Mouse (Mus musculus): ENCODE results near the gene Mylip. TPM values are rescaled to one million over a fixed set of nuclear protein-coding genes. Genes with fewer than 3 reads are reported as not detected.

Gene Mylip
- 10 to 100 TPM; 12.0 to 21.1 TPM for total RNA-seq (2021)
- long read RNA-seq, experiment 1, transcript Mylip-201 (7 exons, 3,065 nt): major isoform, 7 of 12 reads
- long read RNA-seq, experiment 1, partial matches to known transcripts: 3 of 12 reads
- long read RNA-seq, experiment 1, other reads (novel, unspliced or antisense): 2 of 12 reads
- long read RNA-seq, experiment 2, transcript Mylip-201 (7 exons, 3,065 nt): major isoform, 18 of 18 reads
- long read RNA-seq, experiment 2, partial matches to known transcripts: 0 of 18 reads
- long read RNA-seq, experiment 2, other reads (novel, unspliced or antisense): 0 of 18 reads

DNA sequence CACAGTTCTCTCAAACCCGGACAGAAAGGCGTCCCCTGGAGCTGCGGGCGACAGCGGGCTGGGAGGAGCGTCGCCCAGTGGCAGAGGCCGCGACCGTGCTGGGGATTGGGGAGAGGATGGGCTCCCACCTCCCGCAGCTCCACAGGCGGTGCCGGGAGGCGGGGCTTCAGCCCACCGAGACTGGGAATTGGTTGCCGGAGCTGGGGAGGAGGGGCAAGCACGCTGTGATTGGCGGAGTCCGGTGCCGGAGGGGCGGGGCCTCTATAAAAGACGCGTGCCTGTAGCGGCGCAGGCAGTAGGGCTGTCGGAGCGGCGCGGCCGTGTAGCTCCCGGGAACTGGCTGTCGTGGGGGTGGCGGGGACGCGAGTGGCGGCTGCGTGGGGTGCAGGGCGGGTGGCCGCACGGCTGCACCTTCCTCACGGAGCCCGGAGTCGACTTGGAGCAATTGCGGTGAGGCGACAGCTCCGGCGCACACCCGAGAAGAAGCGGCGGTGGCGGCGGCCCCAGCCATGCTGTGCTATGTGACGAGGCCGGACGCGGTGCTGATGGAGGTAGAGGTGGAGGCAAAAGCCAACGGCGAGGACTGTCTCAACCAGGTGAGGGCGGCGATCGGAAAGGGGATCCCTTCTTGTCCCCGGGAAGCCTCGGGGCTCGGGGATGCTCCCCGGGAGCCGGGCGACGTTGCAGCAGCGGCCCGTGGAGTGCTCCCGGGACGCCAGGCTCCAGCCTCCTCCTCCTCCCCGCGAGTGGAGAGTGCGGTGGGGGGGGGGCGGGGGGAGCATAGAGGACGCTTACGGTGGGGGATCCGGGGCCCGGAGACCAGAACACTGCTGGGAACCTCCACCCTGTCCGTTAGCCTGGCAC, at the start of gene Mylip:
Gene Mylip (plus strand): TSS at position 295 of the 864 bp plus-strand sequence.
- DNase-seq: peak; percentile 99
- intact Hi-C loops (cut with DNase I; ENCODE audit: low total_unique reads): no loop called here

DNA sequence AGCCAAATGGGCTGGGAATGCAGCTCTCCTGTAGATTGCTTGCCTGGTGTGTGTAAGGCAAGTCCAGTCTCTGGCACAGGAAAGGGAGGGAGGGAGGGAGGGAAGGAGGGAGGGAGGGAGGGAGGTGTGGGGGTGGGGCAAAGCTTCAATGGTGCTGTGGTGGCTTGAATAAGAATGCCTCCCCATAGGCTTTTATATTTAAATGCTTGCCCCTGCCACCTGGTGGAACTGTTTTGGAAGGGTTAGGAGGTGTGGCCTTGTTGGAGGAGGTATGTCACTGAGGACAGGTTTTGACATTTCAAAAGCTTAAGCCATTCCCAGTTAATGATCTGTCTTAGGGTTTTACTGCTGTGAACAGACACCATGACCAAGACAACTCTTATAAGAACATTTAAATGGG, 47.6 kb upstream of the Mylip start:
- intact Hi-C loops (cut with DNase I; ENCODE audit: low total_unique reads): no loop called here
- no peak for DNase-seq

DNA sequence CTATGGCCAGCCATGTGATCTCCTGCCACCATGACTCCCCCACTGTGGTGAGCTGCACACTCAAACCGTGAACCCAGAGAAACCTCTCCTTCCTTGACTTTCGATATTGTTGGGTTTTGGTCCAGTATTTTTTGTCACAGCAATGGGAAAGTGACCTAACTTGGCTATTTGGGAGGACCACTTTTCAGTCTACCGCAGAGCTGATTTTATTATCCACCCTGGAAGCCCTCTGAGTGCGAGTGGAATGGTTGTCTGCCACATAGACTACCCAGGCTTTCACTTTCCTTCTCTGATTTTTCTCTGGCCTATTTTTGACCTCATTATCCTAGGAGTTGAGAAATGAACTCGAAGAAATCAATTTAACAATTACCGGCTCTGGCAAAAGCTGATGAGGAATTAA, 46.0 kb upstream of the Mylip start:
- DNase-seq: no peak
- intact Hi-C loops (cut with DNase I; ENCODE audit: low total_unique reads): no loop called here

DNA sequence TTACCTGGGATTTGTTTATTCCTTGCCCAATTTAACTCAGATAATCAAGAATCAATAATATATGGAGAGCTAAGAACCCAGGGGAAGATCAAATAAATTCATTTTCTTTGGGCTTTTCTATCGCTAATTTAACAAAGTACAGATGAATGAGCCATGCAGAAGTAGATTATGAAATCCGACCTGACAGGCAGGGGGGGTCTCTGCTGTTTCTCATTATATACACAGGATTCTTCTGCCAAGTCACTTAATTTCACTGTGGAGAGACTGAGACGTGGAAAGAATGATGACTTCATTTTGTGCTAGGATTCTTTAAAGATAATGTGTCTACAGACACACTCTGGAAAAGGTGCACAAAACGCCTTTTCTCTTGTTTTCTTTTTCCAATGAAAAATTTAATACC, 45.6 kb upstream of the Mylip start:
- DNase-seq: no peak
- intact Hi-C loops (cut with DNase I; ENCODE audit: low total_unique reads): no loop called here

DNA sequence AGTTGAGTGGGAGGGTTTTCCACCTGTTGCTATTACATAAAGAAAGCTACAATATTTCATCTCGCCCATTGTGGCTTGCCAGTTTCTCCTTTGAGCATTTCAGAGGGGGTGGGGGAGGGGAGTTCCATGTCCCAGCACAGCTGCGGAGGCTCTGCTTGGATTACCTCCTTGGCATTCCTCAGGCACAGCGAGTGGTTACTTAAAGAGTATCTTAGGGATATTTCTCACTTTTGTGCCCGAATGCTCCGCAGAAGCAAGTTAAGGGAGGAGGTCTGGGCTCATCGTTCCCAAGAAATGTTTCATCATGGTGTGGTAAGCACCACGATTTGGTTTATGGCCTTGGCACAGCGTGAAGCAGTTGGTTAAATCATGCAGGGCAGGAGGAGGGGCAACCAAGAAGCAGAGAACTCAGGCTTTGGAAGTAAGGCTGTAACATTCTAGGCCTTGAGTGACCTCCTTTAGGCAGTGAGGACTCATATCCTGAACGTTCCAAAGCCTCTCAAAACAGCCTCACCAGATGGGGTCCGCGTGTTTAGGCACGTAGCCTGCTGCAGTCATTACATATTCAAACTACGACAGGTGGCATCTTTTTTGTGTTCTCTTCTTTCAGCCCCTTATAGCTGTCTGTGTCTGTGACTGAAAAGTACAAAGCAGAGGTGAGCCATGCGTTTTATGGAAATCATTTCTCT, 43.9 kb upstream of the Mylip start:
- DNase-seq: peak; percentile 18
- intact Hi-C loops (cut with DNase I; ENCODE audit: low total_unique reads): no loop called here

DNA sequence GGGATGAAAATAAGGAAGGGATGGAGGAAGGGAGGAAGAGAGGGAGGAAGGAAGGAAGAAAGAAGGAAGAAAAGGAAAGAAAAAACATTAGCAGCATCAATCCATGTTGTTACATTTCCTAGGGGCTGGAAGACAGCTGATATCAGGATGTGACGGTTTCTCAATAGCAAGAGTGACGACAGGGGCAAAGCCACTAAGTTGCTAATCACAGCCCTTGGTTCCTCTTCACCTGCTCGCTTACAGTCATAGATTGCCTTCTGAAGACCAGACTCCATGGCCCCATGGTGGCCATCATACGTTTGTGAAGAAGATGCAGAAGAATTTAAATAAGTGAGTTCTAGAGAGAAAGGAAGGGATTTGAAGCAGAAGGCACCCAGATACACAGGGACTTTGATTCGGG, 38.1 kb upstream of the Mylip start:
- intact Hi-C loops (cut with DNase I; ENCODE audit: low total_unique reads): no loop called here
- DNase-seq: no peak

DNA sequence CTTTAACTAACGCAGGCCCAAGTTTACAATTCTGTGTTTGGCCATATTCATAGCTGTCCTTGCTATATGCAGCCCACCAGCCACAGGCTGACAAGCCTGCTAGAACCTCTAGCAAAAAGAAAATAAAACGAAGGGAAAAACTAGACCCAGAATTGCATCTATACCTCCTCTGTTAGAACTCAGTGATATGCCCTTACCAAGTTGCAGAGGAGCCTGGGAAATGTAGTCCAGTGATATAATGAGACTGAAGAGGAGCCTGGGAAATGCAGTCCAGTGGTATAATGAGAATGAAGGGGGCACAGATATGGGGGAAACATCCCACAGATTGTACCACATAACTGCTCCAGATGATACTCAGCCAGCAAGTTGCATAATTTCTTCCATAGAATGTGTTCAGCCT, 34.7 kb upstream of the Mylip start:
- intact Hi-C loops (cut with DNase I; ENCODE audit: low total_unique reads): no loop called here
- no peak for DNase-seq

DNA sequence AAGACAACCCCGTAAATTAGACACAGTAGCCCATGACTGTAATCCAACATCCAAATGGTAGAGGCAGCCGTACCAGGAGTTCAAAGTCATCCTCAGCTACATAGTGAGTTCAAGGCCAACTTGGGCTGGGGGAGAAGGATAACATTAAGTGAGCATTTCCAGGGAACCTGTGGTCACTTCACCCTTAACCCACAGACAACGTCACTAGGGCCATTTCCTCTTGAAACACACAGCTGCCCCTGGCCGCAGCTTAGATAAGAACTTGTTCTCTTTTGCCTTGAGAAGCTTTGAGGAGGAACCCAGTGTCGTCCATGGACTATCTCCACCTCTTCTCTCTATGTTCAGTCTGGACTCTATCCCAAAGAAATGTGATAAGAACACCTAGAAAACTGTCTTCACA, 31.3 kb upstream of the Mylip start:
- intact Hi-C loops (cut with DNase I; ENCODE audit: low total_unique reads): no loop called here

DNA sequence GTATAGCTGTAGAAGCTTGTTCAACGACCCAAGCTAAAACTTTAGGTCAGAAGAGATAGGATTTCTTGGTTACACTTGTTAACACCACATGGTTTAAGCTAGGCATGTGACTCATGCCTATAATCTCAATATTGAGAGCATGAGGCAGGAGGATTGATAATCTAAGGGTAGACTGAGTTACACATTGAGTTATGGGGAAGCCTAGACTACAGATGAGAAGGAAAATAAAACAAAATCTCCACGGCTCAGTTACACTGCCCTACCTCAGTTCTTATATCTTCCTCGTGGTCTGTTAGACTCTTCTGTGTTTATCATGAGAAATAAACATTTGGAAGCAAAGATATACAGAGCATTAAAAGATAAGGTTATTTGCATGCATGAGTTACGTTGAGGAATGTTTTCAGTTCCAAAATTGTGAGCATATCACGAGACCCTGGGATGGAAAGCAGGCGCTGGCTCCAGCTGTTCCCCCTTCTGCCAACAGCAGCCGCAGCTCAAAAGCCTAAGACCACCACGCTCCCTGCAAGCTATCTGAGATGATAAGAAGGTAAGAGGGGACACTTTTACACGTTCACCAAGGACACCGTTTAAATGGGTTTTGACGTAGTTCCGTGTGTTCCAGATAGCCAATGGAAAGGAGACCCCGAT, 30.7 kb upstream of the Mylip start:
- DNase-seq: no peak
- intact Hi-C loops (cut with DNase I; ENCODE audit: low total_unique reads): no loop called here

More for the DNA sequence above, 31.3 kb upstream of the Mylip start:
- no peak for DNase-seq

DNA sequence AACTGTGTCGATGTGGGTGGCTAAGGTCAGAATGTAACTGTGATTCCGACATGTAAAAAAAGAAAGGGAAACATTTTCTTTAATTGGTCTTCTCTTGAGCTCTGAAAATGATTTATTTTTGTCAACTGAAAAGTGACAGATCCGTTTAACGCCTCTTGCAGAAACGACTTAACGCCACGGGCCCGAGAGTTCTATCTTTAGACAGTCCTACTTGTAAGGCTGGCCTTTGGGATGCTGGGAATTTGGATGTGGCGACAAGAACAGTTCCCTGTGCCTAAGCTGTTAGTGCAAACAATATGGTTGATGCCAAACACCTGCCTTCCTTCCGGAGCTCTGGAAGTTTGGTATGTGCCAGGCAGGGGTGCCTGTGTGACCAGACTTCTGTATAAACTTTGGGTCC, 23.8 kb upstream of the Mylip start:
- DNase-seq: no peak
- intact Hi-C loops (cut with DNase I; ENCODE audit: low total_unique reads): no loop called here

DNA sequence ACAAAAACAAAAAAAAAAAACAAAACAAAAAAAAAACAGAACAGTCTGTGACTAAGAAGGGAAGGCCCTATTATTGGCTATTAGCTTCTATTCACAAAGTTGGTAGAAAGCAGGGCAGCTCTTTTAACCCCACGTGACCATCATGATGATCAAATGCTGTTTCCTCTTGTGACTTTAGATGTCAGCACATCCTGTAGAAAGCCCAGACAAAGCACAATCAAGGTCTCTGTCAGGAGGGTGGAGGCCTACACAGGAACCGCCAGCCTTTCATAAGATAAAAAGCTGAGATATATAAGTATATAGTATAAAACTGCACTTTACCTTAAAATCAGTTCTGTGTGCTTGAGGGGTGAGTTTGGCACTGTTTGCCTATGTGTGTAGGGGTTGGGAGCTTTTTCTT, 17.9 kb upstream of the Mylip start:
- intact Hi-C loops (cut with DNase I; ENCODE audit: low total_unique reads): no loop called here
- DNase-seq: no peak

DNA sequence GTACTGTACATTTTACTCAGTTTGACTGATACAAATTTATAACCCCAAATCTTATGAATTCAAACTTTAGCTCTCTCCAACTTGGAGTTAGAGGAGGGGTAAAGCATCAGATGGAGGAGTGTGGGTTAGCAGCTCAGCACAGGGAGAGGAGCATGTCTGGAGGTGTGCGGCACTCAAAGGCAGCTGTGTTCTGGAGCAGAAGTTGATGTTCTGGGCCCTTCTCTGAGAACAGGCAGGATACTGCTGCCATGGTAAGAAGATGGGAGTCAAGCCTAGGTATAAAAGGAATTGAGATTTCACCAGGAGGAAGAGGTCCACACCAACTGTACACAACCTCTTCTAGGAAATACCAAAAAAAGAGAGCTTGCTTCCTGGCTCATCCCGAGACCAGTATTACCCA, 17.1 kb upstream of the Mylip start:
- no peak for DNase-seq
- intact Hi-C loops (cut with DNase I; ENCODE audit: low total_unique reads): no loop called here

DNA sequence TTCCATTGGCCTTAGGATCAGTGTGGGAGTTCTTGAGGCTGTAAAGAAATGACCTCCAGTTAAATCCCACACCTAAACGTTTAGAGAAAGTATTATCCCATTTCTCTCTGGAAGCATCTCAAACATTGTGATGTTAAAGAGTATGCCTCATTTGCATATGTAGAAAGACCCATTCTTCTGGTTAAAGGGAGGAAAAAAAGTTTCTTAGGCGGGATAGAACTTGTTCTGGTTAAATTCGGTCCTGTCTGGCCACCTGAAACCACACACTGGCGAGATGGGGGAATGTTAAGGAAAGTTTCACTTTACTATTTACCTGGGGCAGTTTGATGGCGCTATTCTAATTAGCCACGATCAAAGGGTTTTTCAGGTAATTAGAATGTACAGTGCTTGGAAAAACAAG, 14.7 kb upstream of the Mylip start:
- no peak for DNase-seq
- intact Hi-C loops (cut with DNase I; ENCODE audit: low total_unique reads): no loop called here

DNA sequence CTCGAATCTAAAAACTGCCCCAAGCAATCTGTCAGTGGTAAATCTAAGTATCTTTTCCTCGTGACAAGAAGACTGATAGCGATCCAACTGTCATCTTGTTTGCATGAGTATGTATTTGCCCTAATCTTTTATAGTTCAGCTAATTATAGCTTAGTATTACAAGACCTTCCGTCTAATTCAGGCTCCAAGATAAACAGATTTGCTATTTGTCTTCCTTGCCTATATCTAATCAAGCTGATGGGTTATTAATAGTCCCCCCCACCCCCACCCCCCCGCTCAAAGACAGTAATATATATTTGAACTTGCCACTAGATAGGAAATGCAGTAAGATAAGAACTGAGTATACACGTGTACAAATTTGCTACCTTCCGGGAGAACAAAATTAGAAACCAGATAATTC, 7.3 kb upstream of the Mylip start:
- no peak for DNase-seq
- intact Hi-C loops (cut with DNase I; ENCODE audit: low total_unique reads): no loop called here

DNA sequence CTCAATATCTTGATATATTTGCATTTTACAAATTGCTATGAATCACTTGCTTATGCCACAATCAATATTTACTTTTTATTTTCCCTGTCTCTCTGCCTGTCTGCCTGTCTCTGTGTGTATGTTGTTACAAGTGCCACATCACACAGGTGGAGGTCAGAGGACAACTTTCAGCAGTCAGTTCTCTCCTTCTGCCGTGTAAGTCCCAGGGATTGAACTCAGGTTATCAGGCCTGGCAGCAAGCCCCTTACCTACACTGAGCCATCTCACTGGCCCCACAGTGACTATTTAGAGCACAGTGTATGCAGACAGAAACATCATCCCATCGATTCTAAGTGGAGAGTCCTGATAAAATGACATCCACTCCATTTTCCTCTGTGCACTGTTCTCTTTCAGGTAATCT, 4.9 kb upstream of the Mylip start:
- intact Hi-C loops (cut with DNase I; ENCODE audit: low total_unique reads): no loop called here
- DNase-seq: no peak

DNA sequence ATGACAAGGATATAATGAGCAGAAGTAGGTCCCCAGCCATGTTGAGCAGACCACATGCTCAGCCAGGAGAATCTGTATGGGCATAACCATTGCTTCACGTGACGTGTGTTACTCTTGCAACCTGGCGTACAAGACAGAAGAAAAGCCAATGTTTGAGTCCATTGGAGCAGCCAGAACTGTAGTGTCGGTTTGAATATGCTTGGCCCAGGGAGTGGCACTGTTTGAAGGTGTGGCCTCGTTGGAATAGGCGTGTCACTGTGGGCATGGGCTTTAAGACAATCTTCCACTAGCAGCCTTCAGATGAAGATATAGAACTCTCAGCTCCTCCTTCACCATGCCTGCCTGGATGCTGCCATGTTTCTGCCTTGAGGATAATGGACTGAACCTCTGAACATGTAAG, 4.0 kb upstream of the Mylip start:
- intact Hi-C loops (cut with DNase I; ENCODE audit: low total_unique reads): no loop called here
- no peak for DNase-seq

DNA sequence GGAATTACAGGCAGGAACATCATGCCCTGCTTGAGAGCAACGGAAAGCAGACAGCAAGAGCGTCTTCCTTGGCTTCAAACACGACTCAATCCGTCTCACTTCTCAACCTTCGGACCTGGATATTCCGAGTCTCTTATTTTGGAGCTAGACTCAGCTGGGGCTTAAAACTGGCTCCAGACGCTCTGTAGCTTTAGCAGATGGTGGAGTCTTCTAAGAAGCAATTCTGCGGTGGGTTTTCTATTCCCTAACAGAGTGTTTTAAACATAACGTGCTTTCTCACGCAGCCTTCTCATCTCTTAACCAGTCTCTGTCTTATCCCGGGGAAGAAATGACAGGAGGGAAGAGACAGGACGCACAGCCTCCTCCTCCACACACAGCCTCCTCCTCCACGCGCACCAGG, 3.3 kb upstream of the Mylip start:
- intact Hi-C loops (cut with DNase I; ENCODE audit: low total_unique reads): no loop called here
- DNase-seq: no peak

DNA sequence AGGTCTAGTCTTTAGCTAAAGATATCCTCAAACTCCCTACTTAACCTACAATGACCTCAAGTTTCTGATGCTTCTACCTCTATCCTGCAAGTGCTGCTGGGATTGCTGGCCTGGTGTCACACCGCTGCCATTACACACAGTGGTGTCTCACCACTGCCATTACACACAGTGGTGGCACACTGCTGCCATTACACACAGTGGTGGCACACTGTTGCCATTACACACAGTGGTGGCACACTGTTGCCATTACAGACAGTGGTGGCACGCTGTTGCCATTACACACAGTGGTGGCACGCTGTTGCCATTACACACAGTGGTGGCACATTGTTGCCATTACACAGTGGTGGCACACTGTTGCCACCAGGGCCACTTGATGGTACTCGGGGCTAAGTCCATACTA, 2.3 kb upstream of the Mylip start:
- intact Hi-C loops (cut with DNase I; ENCODE audit: low total_unique reads): no loop called here
- DNase-seq: no peak

DNA sequence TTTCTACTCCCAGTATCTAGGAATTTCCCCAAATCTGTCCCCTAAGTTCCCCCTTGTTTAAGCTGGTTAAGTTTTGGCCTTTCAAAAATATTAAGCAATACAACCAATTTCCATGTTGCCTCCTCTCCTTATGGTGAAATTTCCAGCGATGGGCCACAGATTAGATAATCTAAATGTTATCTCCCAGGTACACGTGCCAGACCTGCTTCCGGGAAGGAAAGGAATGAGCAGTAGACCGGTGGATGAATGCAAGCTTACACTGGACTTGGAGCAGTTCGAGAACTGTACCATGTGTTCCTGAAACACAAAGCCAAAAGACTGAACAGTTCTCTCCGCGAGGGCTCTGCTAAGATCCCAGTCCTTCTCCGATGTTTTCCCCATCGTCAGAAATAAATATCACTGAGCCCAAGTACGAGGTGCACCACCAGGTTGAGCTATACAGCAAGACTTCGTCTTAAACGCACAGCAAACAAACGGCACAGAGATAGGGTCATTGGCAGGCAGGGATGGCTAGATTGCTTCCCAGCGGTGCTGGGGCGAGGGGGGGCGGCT, 1.2 kb upstream of the Mylip start:
- intact Hi-C loops (cut with DNase I; ENCODE audit: low total_unique reads): no loop called here
- no peak for DNase-seq

DNA sequence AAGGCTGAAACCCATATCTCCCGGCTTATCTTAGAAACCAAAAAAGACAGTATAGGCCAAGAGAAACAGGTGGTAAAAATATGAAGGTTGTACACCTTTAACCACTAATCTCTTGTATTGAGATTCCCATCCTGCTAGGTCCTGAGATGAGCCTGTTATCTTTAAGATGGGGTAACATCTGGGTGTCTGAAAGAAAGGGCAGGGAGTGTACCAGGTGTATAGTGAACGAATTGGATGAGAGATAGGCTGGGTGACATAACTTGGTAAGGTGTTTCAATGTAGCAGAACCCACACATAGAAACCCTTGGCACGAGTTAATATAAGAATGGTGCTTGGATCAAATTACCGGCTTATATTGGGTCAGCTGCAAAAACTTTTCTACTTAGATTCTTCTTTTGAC, 653 bp upstream of the Mylip start:
- no peak for DNase-seq
- intact Hi-C loops (cut with DNase I; ENCODE audit: low total_unique reads): no loop called here
